Mouse (Mus musculus): Measurements from ENCODE around the gene Apol6. TPM values are rescaled to one million over a fixed set of nuclear protein-coding genes. Genes with fewer than 3 reads are reported as not detected.

Gene Apol6
- not detected in 2 replicates for polyA plus RNA-seq (2016; fragmentation: Nextera tagmentation; extraction: Ambion mirVana)

DNA sequence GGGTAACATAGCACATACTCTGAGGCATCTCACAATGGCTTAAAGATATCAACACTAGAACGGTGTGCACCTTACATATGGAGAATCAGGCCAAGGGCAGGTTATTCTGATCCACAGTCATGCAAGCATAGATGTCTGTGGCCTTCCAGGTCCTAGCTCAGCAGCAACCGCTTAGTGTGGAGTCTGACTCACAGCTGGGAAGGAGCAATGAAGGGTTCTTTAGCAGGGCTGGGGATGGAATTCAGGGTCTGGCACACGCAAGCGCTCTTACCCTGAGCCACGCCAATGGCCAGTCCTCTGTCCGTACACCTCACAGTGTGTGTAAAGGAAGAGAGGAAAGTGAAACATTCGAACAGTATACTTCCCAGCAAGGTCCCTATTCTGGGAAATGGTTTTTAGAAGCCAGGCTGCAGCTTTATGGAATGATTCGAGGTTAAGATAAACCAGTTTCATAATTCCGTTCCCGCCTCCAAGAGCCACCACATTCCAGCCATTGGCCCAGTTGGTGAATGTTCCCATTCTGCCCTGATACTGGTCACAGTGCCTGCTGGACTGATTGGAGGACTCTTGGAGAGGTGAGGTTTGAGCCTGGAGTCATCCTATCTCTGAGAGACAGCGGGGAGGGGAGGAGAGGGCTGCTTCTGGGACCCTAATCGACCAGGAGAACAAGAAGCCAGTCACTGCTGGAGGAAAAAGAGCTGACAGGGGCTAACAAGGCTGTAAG, at the start of gene Apol6:
Gene Apol6 (plus strand): TSS at position 133 of the 724 bp plus-strand sequence.
- Histone ChIP-seq H3K4me1 (replicated peaks) (peaks cover 16% of the 10 kb centered on the region), H3K9me3 (no peaks in the 10 kb centered on the region), H3K4me3 (replicated peaks) (no peak within 1 kb of the TSS), H3K9ac (replicated peaks) (no peak within 1 kb of the TSS), H3K27ac (no peak within 1 kb of the TSS), H3K4me2 (no peak within 1 kb of the TSS), H3K27me3 (no peaks in the 10 kb centered on the region), H3K36me3 (no peaks in the 10 kb centered on the region)
- ATAC-seq (ENCODE audit: insufficient number of reproducible peaks, insufficient read depth, low FRiP score, low TSS enrichment, low read depth): no peak
- WGBS: 86% methylated on average over 12 of the region's 12 CpGs

DNA sequence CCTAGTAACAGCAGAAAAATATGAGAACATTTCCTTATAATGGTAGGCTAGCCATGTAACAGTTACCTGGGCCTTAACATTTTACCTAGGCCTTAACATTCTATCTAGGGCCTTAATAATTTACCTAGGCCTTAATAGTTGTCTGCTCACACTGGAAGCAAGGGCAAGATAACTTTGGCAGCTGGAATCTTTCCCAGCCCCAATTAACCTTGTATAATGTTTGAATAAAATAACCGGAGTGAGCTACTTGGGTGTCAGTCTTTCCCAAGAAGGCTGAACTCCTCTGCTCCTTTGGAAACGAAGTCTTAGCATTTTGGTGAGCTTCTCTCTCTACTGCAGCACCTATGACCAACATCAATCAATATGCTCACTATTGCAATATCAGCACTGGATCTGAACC, 46.5 kb upstream of the Apol6 start:
- Histone ChIP-seq H3K4me1 (replicated peaks) (no peaks in the 10 kb centered on the region), H3K4me2 (no peak overlapping the region), H3K36me3 (no peaks in the 10 kb centered on the region), H3K4me3 (replicated peaks) (no peak overlapping the region), H3K9ac (replicated peaks) (no peak overlapping the region), H3K27ac (no peak overlapping the region), H3K27me3 (peaks cover 18% of the 10 kb centered on the region), H3K9me3 (0 out of 2 replicates have a peak, but pooled peaks cover 3% of the 10 kb centered on the region)
- no peak for ATAC-seq (ENCODE audit: insufficient number of reproducible peaks, insufficient read depth, low FRiP score, low TSS enrichment, low read depth)
- 87% methylated on average over 2 of the region's 2 CpGs for WGBS

DNA sequence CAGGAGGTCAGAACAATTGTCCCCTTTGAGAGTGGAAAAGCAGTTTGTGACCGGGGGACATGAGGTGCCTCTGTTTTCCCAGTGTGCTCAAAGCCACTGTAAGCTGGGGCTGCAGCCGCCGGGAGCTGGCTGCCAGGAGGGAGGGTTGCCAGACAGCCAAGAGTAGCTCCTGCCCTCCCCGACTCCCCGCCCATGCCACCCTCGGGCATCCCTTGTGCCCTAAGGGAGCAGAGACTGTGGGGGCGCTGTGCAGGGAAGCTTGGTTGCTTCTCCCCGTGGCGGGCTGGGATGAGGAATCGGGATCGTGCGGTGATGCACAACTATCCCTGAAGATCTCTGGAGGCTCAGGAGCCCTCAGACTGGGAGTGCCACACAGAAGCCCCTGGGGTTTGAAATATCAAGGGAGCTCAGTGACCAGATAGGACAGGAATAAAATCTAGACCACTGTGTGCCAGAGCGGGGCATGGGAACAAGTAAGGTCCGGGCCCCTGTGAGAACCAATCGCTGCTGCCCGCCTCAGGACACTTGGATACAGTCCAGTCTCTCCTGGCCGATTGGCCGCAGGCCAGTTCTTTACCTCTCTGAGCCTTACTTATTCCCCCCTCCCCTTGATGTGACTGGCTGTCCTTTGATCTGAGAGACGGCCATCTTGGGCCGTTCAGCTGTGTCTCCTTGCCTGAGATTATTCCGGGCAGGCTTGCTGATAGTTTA, 45.5 kb upstream of the Apol6 start:
- H3K9me3 ChIP-seq: 0 out of 2 replicates have a peak, but pooled peaks cover 3% of the 10 kb centered on the region
- no peak for ATAC-seq (ENCODE audit: insufficient number of reproducible peaks, insufficient read depth, low FRiP score, low TSS enrichment, low read depth)
- no peak overlapping the region for H3K9ac ChIP-seq (replicated peaks)
- H3K4me1 ChIP-seq (replicated peaks): no peaks in the 10 kb centered on the region
- no peak overlapping the region for H3K4me3 ChIP-seq (replicated peaks)
- no peak overlapping the region for H3K27ac ChIP-seq
- no peak overlapping the region for H3K4me2 ChIP-seq
- peaks cover 18% of the 10 kb centered on the region for H3K27me3 ChIP-seq
- no peaks in the 10 kb centered on the region for H3K36me3 ChIP-seq
- WGBS: 54% methylated on average over 21 of the region's 21 CpGs

GRCm38 (mm10) chr15:77003173-77003867, 41.2 kb upstream of the Apol6 start:
- no peak overlapping the region for H3K9ac ChIP-seq (replicated peaks)
- 83% methylated on average over 3 of the region's 3 CpGs for WGBS
- H3K9me3 ChIP-seq: 0 out of 2 replicates have a peak, but pooled peaks cover 3% of the 10 kb centered on the region
- H3K36me3 ChIP-seq: no peaks in the 10 kb centered on the region
- H3K4me1 ChIP-seq (replicated peaks): no peaks in the 10 kb centered on the region
- H3K27me3 ChIP-seq: peaks cover 15% of the 10 kb centered on the region
- no peak overlapping the region for H3K4me2 ChIP-seq
- H3K27ac ChIP-seq: no peak overlapping the region
- no peak overlapping the region for H3K4me3 ChIP-seq (replicated peaks)
- no peak for ATAC-seq (ENCODE audit: insufficient number of reproducible peaks, insufficient read depth, low FRiP score, low TSS enrichment, low read depth)

- WGBS: 23% methylated on average over 3 of the region's 3 CpGs
- H3K4me3 ChIP-seq (replicated peaks): no peak overlapping the region
- H3K36me3 ChIP-seq: no peaks in the 10 kb centered on the region
- no peak overlapping the region for H3K9ac ChIP-seq (replicated peaks)
- 0 out of 2 replicates have a peak, but pooled peaks cover 3% of the 10 kb centered on the region for H3K9me3 ChIP-seq
- H3K27ac ChIP-seq: no peak overlapping the region
- no peak for ATAC-seq (ENCODE audit: insufficient number of reproducible peaks, insufficient read depth, low FRiP score, low TSS enrichment, low read depth)
- no peaks in the 10 kb centered on the region for H3K4me1 ChIP-seq (replicated peaks)
- H3K4me2 ChIP-seq: no peak overlapping the region
- H3K27me3 ChIP-seq: peaks cover 10% of the 10 kb centered on the region
These were observed 40.7 kb upstream of the Apol6 start for GRCm38 (mm10) chr15:77003868-77004215.

DNA sequence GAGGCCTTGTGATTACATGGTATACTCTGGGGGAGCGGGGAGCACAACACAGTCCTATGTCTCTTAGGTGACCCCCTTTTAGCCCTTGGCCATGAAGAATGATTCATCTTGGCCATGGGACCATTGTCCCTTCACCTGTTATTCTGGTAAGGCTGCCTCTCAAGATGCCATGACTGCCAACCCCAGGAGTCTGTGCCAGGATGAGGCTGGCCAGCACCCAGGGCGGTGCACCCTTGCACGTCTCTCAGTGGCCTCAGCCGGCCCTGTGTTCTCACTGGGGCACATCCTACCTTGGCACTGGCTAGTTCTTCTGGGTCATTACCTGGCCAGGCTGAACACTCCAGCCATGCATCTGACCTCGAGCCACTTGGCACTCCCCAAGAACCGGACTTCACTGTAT, 35.7 kb upstream of the Apol6 start:
- WGBS: 94% methylated on average over 6 of the region's 6 CpGs
- Histone ChIP-seq H3K9ac (replicated peaks) (no peak overlapping the region), H3K9me3 (no peaks in the 10 kb centered on the region), H3K4me2 (no peak overlapping the region), H3K4me1 (replicated peaks) (peaks cover 5% of the 10 kb centered on the region), H3K4me3 (replicated peaks) (no peak overlapping the region), H3K27ac (no peak overlapping the region), H3K27me3 (no peaks in the 10 kb centered on the region), H3K36me3 (no peaks in the 10 kb centered on the region)
- no peak for ATAC-seq (ENCODE audit: insufficient number of reproducible peaks, insufficient read depth, low FRiP score, low TSS enrichment, low read depth)

- Histone ChIP-seq H3K36me3 (no peaks in the 10 kb centered on the region), H3K27me3 (no peaks in the 10 kb centered on the region), H3K9me3 (no peaks in the 10 kb centered on the region), H3K27ac (peak overlapping the region; percentile 53), H3K9ac (replicated peaks) (no peak overlapping the region; the same call in 1 of the 2 replicates), H3K4me3 (replicated peaks) (no peak overlapping the region), H3K4me1 (replicated peaks) (peaks cover 10% of the 10 kb centered on the region), H3K4me2 (peak overlapping the region; percentile 5; the same call in 1 of the 2 replicates)
- 20% methylated on average over 15 of the region's 15 CpGs for WGBS
- ATAC-seq (ENCODE audit: insufficient number of reproducible peaks, insufficient read depth, low FRiP score, low TSS enrichment, low read depth): no peak
These were observed 30.7 kb upstream of the Apol6 start for GRCm38 (mm10) chr15:77013753-77014241.

GRCm38 (mm10) chr15:77014431-77014830, 30.1 kb upstream of the Apol6 start:
- Histone ChIP-seq H3K4me3 (replicated peaks) (no peak overlapping the region), H3K27me3 (no peaks in the 10 kb centered on the region), H3K9ac (replicated peaks) (no peak overlapping the region), H3K4me1 (replicated peaks) (peaks cover 10% of the 10 kb centered on the region), H3K4me2 (peak overlapping the region; percentile 5; the same call in 1 of the 2 replicates), H3K27ac (peak overlapping the region; percentile 50; the same call in 1 of the 2 replicates), H3K9me3 (no peaks in the 10 kb centered on the region), H3K36me3 (no peaks in the 10 kb centered on the region)
- no peak for ATAC-seq (ENCODE audit: insufficient number of reproducible peaks, insufficient read depth, low FRiP score, low TSS enrichment, low read depth)
- WGBS: 73% methylated on average over 6 of the region's 6 CpGs

GRCm38 (mm10) chr15:77014985-77015384, 29.5 kb upstream of the Apol6 start:
- no peak overlapping the region for H3K4me2 ChIP-seq
- no peak overlapping the region for H3K9ac ChIP-seq (replicated peaks)
- H3K9me3 ChIP-seq: no peaks in the 10 kb centered on the region
- peak overlapping the region; percentile 50; the same call in 1 of the 2 replicates for H3K27ac ChIP-seq
- H3K36me3 ChIP-seq: no peaks in the 10 kb centered on the region
- ATAC-seq (ENCODE audit: insufficient number of reproducible peaks, insufficient read depth, low FRiP score, low TSS enrichment, low read depth): no peak
- H3K4me3 ChIP-seq (replicated peaks): no peak overlapping the region
- no peaks in the 10 kb centered on the region for H3K27me3 ChIP-seq
- WGBS: 72% methylated on average over 4 of the region's 4 CpGs
- peaks cover 10% of the 10 kb centered on the region for H3K4me1 ChIP-seq (replicated peaks)

GRCm38 (mm10) chr15:77016509-77016908, 28.0 kb upstream of the Apol6 start:
- H3K36me3 ChIP-seq: no peaks in the 10 kb centered on the region
- no peak overlapping the region for H3K27ac ChIP-seq
- no peak overlapping the region for H3K9ac ChIP-seq (replicated peaks)
- H3K4me1 ChIP-seq (replicated peaks): peaks cover 10% of the 10 kb centered on the region
- WGBS: 93% methylated on average over 6 of the region's 6 CpGs
- no peak overlapping the region for H3K4me3 ChIP-seq (replicated peaks)
- no peak overlapping the region for H3K4me2 ChIP-seq
- ATAC-seq (ENCODE audit: insufficient number of reproducible peaks, insufficient read depth, low FRiP score, low TSS enrichment, low read depth): no peak
- H3K27me3 ChIP-seq: no peaks in the 10 kb centered on the region
- H3K9me3 ChIP-seq: no peaks in the 10 kb centered on the region

GRCm38 (mm10) chr15:77017897-77018296, 26.6 kb upstream of the Apol6 start:
- Histone ChIP-seq H3K9ac (replicated peaks) (no peak overlapping the region), H3K27me3 (no peaks in the 10 kb centered on the region), H3K27ac (no peak overlapping the region), H3K4me3 (replicated peaks) (no peak overlapping the region), H3K36me3 (no peaks in the 10 kb centered on the region), H3K9me3 (0 out of 2 replicates have a peak, but pooled peaks cover 5% of the 10 kb centered on the region), H3K4me1 (replicated peaks) (peaks cover 10% of the 10 kb centered on the region), H3K4me2 (no peak overlapping the region)
- ATAC-seq (ENCODE audit: insufficient number of reproducible peaks, insufficient read depth, low FRiP score, low TSS enrichment, low read depth): no peak

All from limb, embryonic 12.5 days (tissue).